ENCODE assay signal across 14 mouse cellular contexts in genomic region chr2:152930276-152930675, GRCm38 (mm10). TPM values are rescaled to one million over a fixed set of nuclear protein-coding genes. Genes with fewer than 3 reads are reported as not detected.
DNase-seq lines count a peak whose midpoint lies in the region; ATAC-seq and TF ChIP-seq lines count a peak whose summit lies in the region.
"Had no signal": no experiment of that assay in that cellular context is flagged by ENCODE, and none has a peak within 500 bp of the region (broad histone marks: within the 10 kb centered on the region; RNA-seq: fewer than 3 reads in every experiment).

No protein-coding gene starts in this region.

- no peak for TF ChIP-seq CTCF in lung, embryonic 14.5 days (IDR thresholded peaks at IDR 0.05; ENCODE audit: low read depth)

- peak; percentile 17 for DNase-seq in lung, embryonic 14.5 days
- DNase-seq in lung, postnatal 36 days: no peak
- peak; percentile 41 for DNase-seq in gastrocnemius, postnatal 10 days
- DNase-seq in heart, postnatal 25 days (ENCODE audit: low spot score): peak; percentile 66
- DNase-seq in right cerebral cortex, postnatal 4 days: no peak
- DNase-seq in right cerebral cortex, adult 2 months (ENCODE audit: low spot score in 2 of 2): no peak
- DNase-seq: cerebellum, adult 9-11 months; thymus, adult 2 months had no signal

- no peaks in the 10 kb centered on the region for H3K27me3 ChIP-seq in lung, embryonic 14.5 days (ENCODE audit: insufficient read depth, low read length)
- 0 out of 2 replicates have a peak, but pooled peaks cover 8% of the 10 kb centered on the region for H3K27me3 ChIP-seq in stomach, embryonic 15.5 days (replicated peaks)
- H3K27me3 ChIP-seq: limb, embryonic 13.5 days; midbrain, embryonic 15.5 days had no signal

- H3K4me1 ChIP-seq in lung, embryonic 14.5 days (ENCODE audit: insufficient read depth): peaks cover 13% of the 10 kb centered on the region; the same call in 1 of the 2 replicates
- peaks cover 28% of the 10 kb centered on the region for H3K4me1 ChIP-seq in stomach, embryonic 15.5 days
- H3K4me1 ChIP-seq: midbrain, embryonic 15.5 days had no signal

- H3K36me3 ChIP-seq in lung, embryonic 14.5 days (ENCODE audit: insufficient read depth): no peaks in the 10 kb centered on the region
- no peaks in the 10 kb centered on the region for H3K36me3 ChIP-seq in stomach, embryonic 15.5 days
- H3K36me3 ChIP-seq: limb, embryonic 13.5 days; midbrain, embryonic 15.5 days had no signal

- WGBS in lung, embryonic 14.5 days: 22% methylated on average over 2 of the region's 2 CpGs
- 18% methylated on average over 2 of the region's 2 CpGs for WGBS in stomach, embryonic 15.5 days

- no peak overlapping the region for H3K4me3 ChIP-seq in lung, embryonic 14.5 days (ENCODE audit: low read depth, low read length)
- no peak overlapping the region for H3K4me3 ChIP-seq in stomach, embryonic 15.5 days (replicated peaks)
- H3K4me3 ChIP-seq: erythroblast, embryonic 14.5 days; limb, embryonic 13.5 days; midbrain, embryonic 15.5 days had no signal

- H3K9me3 ChIP-seq in lung, embryonic 14.5 days (ENCODE audit: low read depth, low read length): no peaks in the 10 kb centered on the region
- no peaks in the 10 kb centered on the region for H3K9me3 ChIP-seq in stomach, embryonic 15.5 days
- H3K9me3 ChIP-seq: limb, embryonic 13.5 days; midbrain, embryonic 15.5 days had no signal

- H3K4me2 ChIP-seq in lung, embryonic 14.5 days: peak overlapping the region; percentile 18
- H3K4me2 ChIP-seq in stomach, embryonic 15.5 days: no peak overlapping the region
- H3K4me2 ChIP-seq: limb, embryonic 13.5 days; midbrain, embryonic 15.5 days had no signal

- intact Hi-C loops in heart, postnatal 25 days (cut with DNase I): no loop called here

- ATAC-seq in lung, embryonic 14.5 days (ENCODE audit: insufficient read depth): no peak
- no peak for ATAC-seq in stomach, embryonic 15.5 days (ENCODE audit: insufficient read depth, low FRiP score, low read depth)
- ATAC-seq: midbrain, embryonic 15.5 days had no signal

- H3K27ac ChIP-seq in lung, embryonic 14.5 days (ENCODE audit: low read depth): peak overlapping the region; percentile 38; the same call in 1 of the 2 replicates
- peak overlapping the region; percentile 21 for H3K27ac ChIP-seq in stomach, embryonic 15.5 days
- H3K27ac ChIP-seq: limb, embryonic 13.5 days; midbrain, embryonic 15.5 days had no signal

- no peak overlapping the region for H3K9ac ChIP-seq in lung, embryonic 14.5 days
- H3K9ac ChIP-seq in stomach, embryonic 15.5 days: no peak overlapping the region
- H3K9ac ChIP-seq: limb, embryonic 13.5 days; midbrain, embryonic 15.5 days had no signal

RNA-seq across cellular contexts. Expression of gene Foxs1, which starts 2.7 kb away (rescaled TPM):
- 3.9 and 4.8 TPM in 2 replicates for polyA plus RNA-seq in lung, embryonic 14.5 days (2014; fragmentation: Nextera tagmentation; extraction: Ambion mirVana)
- 1 to 10 TPM; 4.6 to 6.5 TPM for total RNA-seq in gastrocnemius, postnatal 10 days (2021)
- total RNA-seq in heart, postnatal 25 days (2021): 1 to 10 TPM; 3.7 TPM
- 3.1 and 4.3 TPM in 2 replicates for polyA plus RNA-seq in stomach, embryonic 15.5 days (2015; fragmentation: Nextera tagmentation; extraction: Ambion mirVana)
- total RNA-seq: MEL had no signal
- polyA plus RNA-seq: erythroblast, embryonic 14.5 days had no signal

RNA-seq across cellular contexts. Expression of gene Mylk2, which starts 19.1 kb away (rescaled TPM):
- not detected in 2 replicates for polyA plus RNA-seq in lung, embryonic 14.5 days (2014; fragmentation: Nextera tagmentation; extraction: Ambion mirVana)
- 100 to 1,000 TPM; 111 to 112 TPM for total RNA-seq in gastrocnemius, postnatal 10 days (2021)
- total RNA-seq in heart, postnatal 25 days (2021): under 1 TPM in 1 of 2 experiments, not detected in 1; 0.13 TPM
- polyA plus RNA-seq in stomach, embryonic 15.5 days (2015; fragmentation: Nextera tagmentation; extraction: Ambion mirVana): 0.08 and 0.19 TPM in 2 replicates
- total RNA-seq: adrenal gland, postnatal 36 days; MEL had no signal
- polyA plus RNA-seq: erythroblast, embryonic 14.5 days; midbrain, embryonic 15.5 days had no signal

RNA-seq across cellular contexts. Expression of gene Dusp15, which starts 21.2 kb away (rescaled TPM):
- 0.14 TPM in 1 of 2 replicates, not detected in the other for polyA plus RNA-seq in lung, embryonic 14.5 days (2014; fragmentation: Nextera tagmentation; extraction: Ambion mirVana)
- 1 to 10 TPM; 2.5 to 3.1 TPM for total RNA-seq in gastrocnemius, postnatal 10 days (2021)
- under 1 TPM in 1 of 2 experiments, not detected in 1; 0.20 TPM for total RNA-seq in heart, postnatal 25 days (2021)
- 0.23 and 0.45 TPM in 2 replicates for polyA plus RNA-seq in stomach, embryonic 15.5 days (2015; fragmentation: Nextera tagmentation; extraction: Ambion mirVana)
- total RNA-seq: MEL had no signal
- polyA plus RNA-seq: erythroblast, embryonic 14.5 days had no signal

RNA-seq across cellular contexts. Expression of gene Ttll9, which starts 32.0 kb away (rescaled TPM):
- 0.20 and 0.59 TPM in 2 replicates for polyA plus RNA-seq in lung, embryonic 14.5 days (2014; fragmentation: Nextera tagmentation; extraction: Ambion mirVana)
- not detected for total RNA-seq in gastrocnemius, postnatal 10 days (2021)
- total RNA-seq in heart, postnatal 25 days (2021): not detected
- polyA plus RNA-seq in stomach, embryonic 15.5 days (2015; fragmentation: Nextera tagmentation; extraction: Ambion mirVana): 0.21 and 0.35 TPM in 2 replicates
- polyA plus RNA-seq: erythroblast, embryonic 14.5 days had no signal

Comparison
In these comparisons a context has a peak if more than half of its experiments do, and no peak if none do; other contexts are left out.
1. DNase-seq: peak in lung, embryonic 14.5 days (single experiment), gastrocnemius, postnatal 10 days (single experiment) and heart, postnatal 25 days (single experiment); none in lung, postnatal 36 days (single experiment), right cerebral cortex, postnatal 4 days (single experiment) and right cerebral cortex, adult 2 months (0 of 2).
2. RNA of gene Mylk2, which starts 19.1 kb away (total RNA-seq): 111 to 112 TPM in gastrocnemius, postnatal 10 days; 0.13 TPM in heart, postnatal 25 days; every median in the first group is over 10 times any median in the second.